Mouse (Mus musculus) kidney, adult 11 months (tissue): ENCODE data around the gene Slc9a2.
"Not testable (repeated sequence)": the region's sequence is repeated elsewhere in the genome, so short reads cannot be mapped to it uniquely, and the experiment has no call there.

ENCODE experiments used
- DNase-seq: peaks from one replicate; pipeline ENCODE4 v3.0.0; 2022

Slc9a2 gene

GRCm38 (mm10) chr1:40714950-40715349 is 34.6 kb downstream of the Slc9a2 start:
- no peak for DNase-seq

GRCm38 (mm10) chr1:40726051-40726450 is 45.7 kb downstream of the Slc9a2 start:
- DNase-seq, result no peak

- DNase-seq, result no peak
Observed at GRCm38 (mm10) chr1:40727404-40727803, 47.0 kb downstream of the Slc9a2 start.

- peak; percentile 45 for DNase-seq
Observed at GRCm38 (mm10) chr1:40728636-40729035, 48.3 kb downstream of the Slc9a2 start.

- no peak for DNase-seq
Observed at GRCm38 (mm10) chr1:40737671-40738070, 57.3 kb downstream of the Slc9a2 start.

GRCm38 (mm10) chr1:40738246-40738645 is 57.9 kb downstream of the Slc9a2 start:
- not testable (repeated sequence) for DNase-seq

GRCm38 (mm10) chr1:40740739-40741138 is 60.4 kb downstream of the Slc9a2 start:
- DNase-seq, result no peak

- DNase-seq, result no peak
Observed at GRCm38 (mm10) chr1:40746089-40746488, 65.7 kb downstream of the Slc9a2 start.

- peak; percentile 81 for DNase-seq
Observed at GRCm38 (mm10) chr1:40759751-40760445, 79.5 kb downstream of the Slc9a2 start.

- no peak for DNase-seq
Observed at GRCm38 (mm10) chr1:40764042-40764441, 83.7 kb downstream of the Slc9a2 start.

- DNase-seq, result no peak
Observed at GRCm38 (mm10) chr1:40764701-40765275, 84.4 kb downstream of the Slc9a2 start.

- DNase-seq, result no peak
Observed at GRCm38 (mm10) chr1:40765521-40765920, 85.1 kb downstream of the Slc9a2 start.

- DNase-seq, result no peak
Observed at GRCm38 (mm10) chr1:40767588-40767987, 87.2 kb downstream of the Slc9a2 start.

- peak; percentile 61 for DNase-seq
Observed at GRCm38 (mm10) chr1:40768606-40769005, 88.2 kb downstream of the Slc9a2 start.

GRCm38 (mm10) chr1:40769331-40769894 is 89.0 kb downstream of the Slc9a2 start:
- DNase-seq, result peak; percentile 86

- no peak for DNase-seq
Observed at GRCm38 (mm10) chr1:40771196-40771970, 91.0 kb downstream of the Slc9a2 start.

GRCm38 (mm10) chr1:40773234-40773633 is 92.9 kb downstream of the Slc9a2 start:
- no peak for DNase-seq

GRCm38 (mm10) chr1:40774040-40774439 is 93.7 kb downstream of the Slc9a2 start:
- no peak for DNase-seq

GRCm38 (mm10) chr1:40776102-40776501 is 95.7 kb downstream of the Slc9a2 start:
- DNase-seq, result peak; percentile 42

GRCm38 (mm10) chr1:40776763-40777162 is 96.4 kb downstream of the Slc9a2 start:
- DNase-seq, result no peak

GRCm38 (mm10) chr1:40783450-40783849 is 103.1 kb downstream of the Slc9a2 start:
- no peak for DNase-seq

- no peak for DNase-seq
Observed at GRCm38 (mm10) chr1:40784306-40784705, 103.9 kb downstream of the Slc9a2 start.

- peak; percentile 91 for DNase-seq
Observed at GRCm38 (mm10) chr1:40785876-40786445, 105.6 kb downstream of the Slc9a2 start.
